Mouse (Mus musculus) ES-Bruce4 (cell line): Measurements from ENCODE around the gene Erp29. TPM values are rescaled to one million over a fixed set of nuclear protein-coding genes. Genes with fewer than 3 reads are reported as not detected.

Source experiments
- H3K27ac ChIP-seq: 2 replicates; pipeline ENCODE4 v1.5.1; 2012; ENCODE audit warnings: low read length, inconsistent platforms; ENCODE audit not compliant: insufficient read depth
- H3K27me3 ChIP-seq: 2 replicates; pipeline ENCODE4 v1.6.1; 2012; ENCODE audit warnings: mild to moderate bottlenecking, low read length, inconsistent platforms; ENCODE audit not compliant: control insufficient read depth, poor library complexity, insufficient read depth, severe bottlenecking
- H3K36me3 ChIP-seq: 2 replicates; pipeline ENCODE4 v1.6.1; 2012; ENCODE audit warnings: inconsistent platforms, mild to moderate bottlenecking, low read length, moderate library complexity; ENCODE audit not compliant: control insufficient read depth, poor library complexity, insufficient read depth, severe bottlenecking
- H3K4me1 ChIP-seq: one replicate; pipeline ENCODE4 v1.8.1; 2011; ENCODE audit warnings: low read length; ENCODE audit not compliant: control insufficient read depth, insufficient read depth
- H3K4me3 ChIP-seq: 2 replicates; pipeline ENCODE4 v1.5.1; 2011; ENCODE audit warnings: low read depth, mild to moderate bottlenecking, low read length
- H3K9ac ChIP-seq: 2 replicates; pipeline ENCODE4 v1.6.1; 2012; ENCODE audit warnings: low read depth, mild to moderate bottlenecking, inconsistent platforms; ENCODE audit not compliant: poor library complexity, severe bottlenecking
- H3K9me3 ChIP-seq: replicated peaks from 2 replicates; pipeline ENCODE4 v1.6.1; 2012; ENCODE audit warnings: mild to moderate bottlenecking, low read length, inconsistent platforms; ENCODE audit not compliant: control insufficient read depth, poor library complexity, insufficient read depth, severe bottlenecking
- CTCF ChIP-seq: IDR thresholded peaks from one replicate; pipeline ENCODE4 v1.8.1; 2011; ENCODE audit warnings: low read depth, low read length
- EP300 ChIP-seq: IDR thresholded peaks from 2 replicates; pipeline ENCODE4 v1.6.1; 2011; ENCODE audit warnings: low read depth, low read length; ENCODE audit not compliant: insufficient read depth
- POLR2A ChIP-seq: IDR thresholded peaks from one replicate; pipeline ENCODE4 v1.8.1; 2011; ENCODE audit warnings: low read length; ENCODE audit not compliant: insufficient read depth
- polyA plus RNA-seq: library from polyadenylated mRNA; stranded (reverse); fragments of >200 nt; gene quantifications from 2 replicates; pipeline ENCODE4 v1.2.4, GENCODE M21; 2011; ENCODE audit warnings: low read depth; ENCODE audit not compliant: missing spikeins, insufficient read depth, insufficient read length

Erp29 gene
- polyA plus RNA-seq, 1 experiment: 79.2 TPM

GRCm38 (mm10) chr5:121385461-121386119 is 66.7 kb downstream of the Erp29 start, which contains the start of gene Trafd1:
TSS of gene Trafd1 (minus strand) at chr5:121385632.
- peak within 1 kb of the TSS; percentile 65 for H3K9ac ChIP-seq
- no peaks in the 10 kb centered on the region for H3K9me3 ChIP-seq
- H3K36me3 ChIP-seq: no peaks in the 10 kb centered on the region
- no peaks in the 10 kb centered on the region for H3K4me1 ChIP-seq
- H3K27ac ChIP-seq: no peak within 1 kb of the TSS
- no peaks in the 10 kb centered on the region for H3K27me3 ChIP-seq
- no peak for TF ChIP-seq CTCF
- TF ChIP-seq POLR2A: peak; percentile 20
- H3K4me3 ChIP-seq: peak within 1 kb of the TSS; percentile 90

GRCm38 (mm10) chr5:121384757-121385460 is 67.4 kb downstream of the Erp29 start:
- TF ChIP-seq EP300 (no peak), POLR2A (no peak), CTCF (no peak)
- peak overlapping the region; percentile 65 for H3K9ac ChIP-seq
- no peaks in the 10 kb centered on the region for H3K36me3 ChIP-seq
- no peak overlapping the region for H3K27ac ChIP-seq
- H3K4me1 ChIP-seq: no peaks in the 10 kb centered on the region
- H3K27me3 ChIP-seq: no peaks in the 10 kb centered on the region
- H3K9me3 ChIP-seq: no peaks in the 10 kb centered on the region
- H3K4me3 ChIP-seq: peak overlapping the region; percentile 76

GRCm38 (mm10) chr5:121383857-121384756 is 68.2 kb downstream of the Erp29 start:
- no peak for TF ChIP-seq CTCF
- TF ChIP-seq POLR2A: no peak
- TF ChIP-seq EP300: no peak
- Histone ChIP-seq H3K9ac (peak overlapping the region; percentile 65), H3K4me3 (peak overlapping the region; percentile 76; the same call in 1 of the 2 replicates), H3K4me1 (no peaks in the 10 kb centered on the region), H3K36me3 (no peaks in the 10 kb centered on the region), H3K27me3 (no peaks in the 10 kb centered on the region), H3K27ac (no peak overlapping the region), H3K9me3 (no peaks in the 10 kb centered on the region)

- no peak for TF ChIP-seq POLR2A
- no peak for TF ChIP-seq EP300
- TF ChIP-seq CTCF: no peak
- Histone ChIP-seq H3K4me1 (no peaks in the 10 kb centered on the region), H3K36me3 (no peaks in the 10 kb centered on the region), H3K9me3 (no peaks in the 10 kb centered on the region), H3K4me3 (no peak overlapping the region), H3K27me3 (no peaks in the 10 kb centered on the region), H3K9ac (no peak overlapping the region), H3K27ac (no peak overlapping the region)
Observed at GRCm38 (mm10) chr5:121380692-121381091, 71.6 kb downstream of the Erp29 start.

- Histone ChIP-seq H3K9me3 (no peaks in the 10 kb centered on the region), H3K4me1 (no peaks in the 10 kb centered on the region), H3K27ac (no peak overlapping the region), H3K9ac (no peak overlapping the region), H3K27me3 (no peaks in the 10 kb centered on the region), H3K36me3 (0 out of 2 replicates have a peak, but pooled peaks cover 3% of the 10 kb centered on the region), H3K4me3 (no peak overlapping the region)
- no peak for TF ChIP-seq EP300
- TF ChIP-seq CTCF: no peak
- no peak for TF ChIP-seq POLR2A
Observed at GRCm38 (mm10) chr5:121378678-121379256, 73.5 kb downstream of the Erp29 start.

Other genes starting within 250 kb of the Erp29 start
- gene Rpl6, start 248.0 kb downstream of the Erp29 start, polyA plus RNA-seq: 2,022 and 2,082 TPM in 2 replicates
- 13.5 and 15.9 TPM in 2 replicates for gene Hectd4, start 232.3 kb downstream of the Erp29 start, polyA plus RNA-seq
- gene Trafd1, start 66.9 kb downstream of the Erp29 start, polyA plus RNA-seq: 23.1 and 25.9 TPM in 2 replicates
- gene Naa25, start 54.6 kb downstream of the Erp29 start, polyA plus RNA-seq: 70.0 and 77.9 TPM in 2 replicates
- 3.8 and 7.8 TPM in 2 replicates for gene Tmem116, start 613 bp downstream of the Erp29 start, polyA plus RNA-seq
- not detected in 2 replicates for gene Adam1b, start 50.9 kb upstream of the Erp29 start, polyA plus RNA-seq
- gene Adam1a, start 93.0 kb upstream of the Erp29 start, polyA plus RNA-seq: 2.3 TPM in 2 replicates
- not detected in 2 replicates for gene Gm42878, start 93.0 kb upstream of the Erp29 start, polyA plus RNA-seq
- 74.4 and 75.2 TPM in 2 replicates for gene Mapkapk5, start 93.4 kb upstream of the Erp29 start, polyA plus RNA-seq
- gene Aldh2, start 141.3 kb upstream of the Erp29 start, polyA plus RNA-seq: 160 and 180 TPM in 2 replicates
- gene Acad12, start 166.4 kb upstream of the Erp29 start, polyA plus RNA-seq: 5.8 and 6.3 TPM in 2 replicates
- 5.8 and 9.0 TPM in 2 replicates for gene Acad10, start 208.0 kb upstream of the Erp29 start, polyA plus RNA-seq
- 31.9 and 34.4 TPM in 2 replicates for gene Brap, start 208.1 kb upstream of the Erp29 start, polyA plus RNA-seq